Mouse (Mus musculus) liver, embryonic 14.5 days (tissue): Measurements from ENCODE around the gene Heatr5a.

Experiments used
- CTCF ChIP-seq: IDR thresholded peaks from 2 replicates; pipeline ENCODE4 v1.5.1; 2016; ENCODE audit warnings: antibody characterized with exemption, low read depth, control low read depth
- EP300 ChIP-seq: IDR thresholded peaks from 2 replicates; pipeline ENCODE4 v1.6.1; 2016; ENCODE audit warnings: antibody characterized with exemption, low read depth

DNA sequence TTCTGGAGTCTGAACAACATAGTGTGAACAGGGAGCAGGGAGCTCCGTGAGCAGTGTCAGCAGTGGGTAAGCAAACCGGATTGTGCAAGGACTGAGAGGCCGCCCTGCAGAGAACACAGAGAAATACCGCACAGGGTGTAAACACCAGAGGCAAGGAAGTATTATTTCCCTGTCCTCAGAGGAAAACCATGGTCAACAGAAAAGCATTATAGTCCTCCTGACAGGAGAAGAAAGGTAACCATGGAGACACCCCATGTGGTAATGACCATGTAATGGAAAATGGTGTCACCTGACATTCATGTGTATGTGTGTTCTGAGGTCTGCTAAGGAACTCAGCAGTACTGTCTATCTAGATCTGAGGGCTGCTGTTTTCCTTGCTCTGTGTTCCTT lies 105.3 kb downstream of the Heatr5a start:
- TF ChIP-seq CTCF (no peak), EP300 (no peak)
